Mouse (Mus musculus) retina, postnatal 7 days (tissue): ENCODE data around the gene Ift43.
A peak's percentile ranks its signal among the peaks of the same experiment; 100 is the strongest.

Experiments used
- DNase-seq: peaks from one replicate; pipeline ENCODE4 v3.0.0-alpha.2; 2012; ENCODE audit warnings: low read depth, low spot score

The Ift43 gene

GRCm38 (mm10) chr12:86082481-86083012, at the start of gene Ift43:
Gene Ift43 (plus strand): TSS chr12:86082541.
- peak; percentile 78 for DNase-seq

- DNase-seq: no peak
Observed at GRCm38 (mm10) chr12:86035586-86035985, 46.8 kb upstream of the Ift43 start.

- DNase-seq: no peak
Observed at GRCm38 (mm10) chr12:86036368-86037166, 45.8 kb upstream of the Ift43 start.

GRCm38 (mm10) chr12:86037235-86037921, 45.0 kb upstream of the Ift43 start:
- DNase-seq: no peak

- no peak for DNase-seq
Observed at GRCm38 (mm10) chr12:86039078-86039477, 43.3 kb upstream of the Ift43 start.

- no peak for DNase-seq
Observed at GRCm38 (mm10) chr12:86039751-86040150, 42.6 kb upstream of the Ift43 start.

GRCm38 (mm10) chr12:86046141-86046540, 36.2 kb upstream of the Ift43 start:
- no peak for DNase-seq

- DNase-seq: no peak
Observed at GRCm38 (mm10) chr12:86046776-86047175, 35.6 kb upstream of the Ift43 start.

- no peak for DNase-seq
Observed at GRCm38 (mm10) chr12:86047376-86047775, 35.0 kb upstream of the Ift43 start.

GRCm38 (mm10) chr12:86049813-86050212, 32.5 kb upstream of the Ift43 start:
- DNase-seq: no peak

- DNase-seq: no peak
Observed at GRCm38 (mm10) chr12:86051477-86051876, 30.9 kb upstream of the Ift43 start.

GRCm38 (mm10) chr12:86055306-86055705, 27.0 kb upstream of the Ift43 start:
- DNase-seq: no peak

GRCm38 (mm10) chr12:86056976-86057375, 25.4 kb upstream of the Ift43 start:
- DNase-seq: no peak

GRCm38 (mm10) chr12:86057516-86057915, 24.8 kb upstream of the Ift43 start:
- DNase-seq: no peak

GRCm38 (mm10) chr12:86059341-86059740, 23.0 kb upstream of the Ift43 start:
- no peak for DNase-seq

- DNase-seq: no peak
Observed at GRCm38 (mm10) chr12:86064796-86065195, 17.5 kb upstream of the Ift43 start.

GRCm38 (mm10) chr12:86071432-86071831, 10.9 kb upstream of the Ift43 start:
- DNase-seq: no peak

GRCm38 (mm10) chr12:86074681-86075080, 7.7 kb upstream of the Ift43 start:
- no peak for DNase-seq

GRCm38 (mm10) chr12:86075358-86075757, 7.0 kb upstream of the Ift43 start:
- no peak for DNase-seq

GRCm38 (mm10) chr12:86076321-86076901, 5.9 kb upstream of the Ift43 start:
- no peak for DNase-seq

- DNase-seq: no peak
Observed at GRCm38 (mm10) chr12:86077322-86077721, 5.0 kb upstream of the Ift43 start.

- DNase-seq: no peak
Observed at GRCm38 (mm10) chr12:86077736-86078135, 4.6 kb upstream of the Ift43 start.
